Mouse (Mus musculus): Measurements from ENCODE around the gene Ric3. TPM values are rescaled to one million over a fixed set of nuclear protein-coding genes. Genes with fewer than 3 reads are reported as not detected.

Ric3 gene
- polyA plus RNA-seq, 1 experiment, result 0.31 TPM

DNA sequence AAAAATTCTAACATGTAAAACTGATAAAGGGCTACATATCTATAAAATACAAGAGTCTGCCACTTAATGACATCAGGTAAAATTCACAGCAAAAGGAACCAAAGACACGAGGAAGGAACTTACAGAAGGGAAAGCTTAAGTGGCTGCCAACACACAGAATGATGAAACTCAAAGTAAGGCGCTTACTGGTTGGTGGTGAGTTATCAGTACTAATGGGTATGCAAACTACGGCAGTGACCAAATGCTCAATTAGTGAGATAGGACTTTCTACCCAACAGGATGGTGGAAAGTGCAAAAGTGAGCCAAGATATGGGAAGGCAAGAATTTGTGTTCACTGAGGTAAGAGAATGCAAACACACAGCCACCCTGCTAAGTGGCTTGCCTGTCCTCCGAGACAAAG lies 23.6 kb downstream of the Ric3 start:
- H3K36me3 ChIP-seq (replicated peaks; ENCODE audit: low read length), result no peaks in the 10 kb centered on the region
- peaks cover 2% of the 10 kb centered on the region for H3K27me3 ChIP-seq (replicated peaks)
- H3K4me3 ChIP-seq (replicated peaks), result no peak overlapping the region
- H3K9me3 ChIP-seq, result no peaks in the 10 kb centered on the region
- TF ChIP-seq FLI1 (IDR thresholded peaks at IDR 0.05; ENCODE audit: low read length) (no peak), GATA1 (IDR thresholded peaks at IDR 0.05; ENCODE audit: borderline replicate concordance, low read length) (no peak)
- no peaks in the 10 kb centered on the region for H3K4me1 ChIP-seq

DNA sequence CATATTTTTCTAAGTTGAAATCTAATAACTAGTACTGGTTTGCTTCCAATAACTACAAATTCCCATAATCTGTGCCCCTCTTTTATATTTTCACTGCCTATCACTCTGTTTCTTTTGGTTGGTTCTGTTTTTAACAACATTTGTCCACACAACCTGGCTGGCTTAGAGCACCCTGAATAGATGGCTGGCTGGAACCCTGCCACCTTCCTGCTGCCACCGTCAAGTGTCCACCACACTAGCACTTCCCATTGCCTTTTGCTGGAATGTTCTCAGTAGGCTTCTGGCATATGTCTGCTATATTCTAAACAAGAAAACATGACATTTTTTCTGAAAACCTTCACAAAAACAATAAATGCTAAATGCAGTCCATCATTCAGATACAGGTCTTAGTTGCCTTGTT lies 32.3 kb downstream of the Ric3 start:
- no peaks in the 10 kb centered on the region for H3K9me3 ChIP-seq
- no peaks in the 10 kb centered on the region for H3K4me1 ChIP-seq
- H3K27me3 ChIP-seq (replicated peaks), result no peaks in the 10 kb centered on the region
- H3K4me3 ChIP-seq (replicated peaks), result no peak overlapping the region
- TF ChIP-seq FLI1 (IDR thresholded peaks at IDR 0.05; ENCODE audit: low read length) (no peak), GATA1 (IDR thresholded peaks at IDR 0.05; ENCODE audit: borderline replicate concordance, low read length) (no peak)
- no peaks in the 10 kb centered on the region for H3K36me3 ChIP-seq (replicated peaks; ENCODE audit: low read length)

DNA sequence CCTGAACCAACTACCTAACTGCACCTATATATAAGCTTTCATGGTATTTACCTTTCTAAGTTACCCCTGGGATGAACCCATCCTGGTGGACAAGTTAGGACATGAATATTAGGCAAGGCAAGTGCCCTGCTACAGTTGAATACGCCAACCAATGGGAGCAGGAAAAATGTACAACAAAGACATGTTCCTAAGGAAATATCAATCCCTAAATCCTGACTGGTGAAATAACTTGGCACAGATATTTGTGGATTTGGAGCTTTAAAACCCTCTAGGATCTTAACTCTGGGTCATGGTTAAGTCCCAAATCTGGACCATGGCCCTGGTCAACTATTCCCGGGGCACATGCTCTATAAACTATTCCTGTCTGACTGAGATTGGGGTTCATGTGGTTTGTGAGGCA lies 37.3 kb downstream of the Ric3 start:
- Histone ChIP-seq H3K4me1 (no peaks in the 10 kb centered on the region), H3K36me3 (replicated peaks; ENCODE audit: low read length) (no peaks in the 10 kb centered on the region), H3K4me3 (replicated peaks) (no peak overlapping the region), H3K27me3 (replicated peaks) (no peaks in the 10 kb centered on the region), H3K9me3 (no peaks in the 10 kb centered on the region)
- TF ChIP-seq GATA1 (IDR thresholded peaks at IDR 0.05; ENCODE audit: borderline replicate concordance, low read length) (no peak), FLI1 (IDR thresholded peaks at IDR 0.05; ENCODE audit: low read length) (no peak)

DNA sequence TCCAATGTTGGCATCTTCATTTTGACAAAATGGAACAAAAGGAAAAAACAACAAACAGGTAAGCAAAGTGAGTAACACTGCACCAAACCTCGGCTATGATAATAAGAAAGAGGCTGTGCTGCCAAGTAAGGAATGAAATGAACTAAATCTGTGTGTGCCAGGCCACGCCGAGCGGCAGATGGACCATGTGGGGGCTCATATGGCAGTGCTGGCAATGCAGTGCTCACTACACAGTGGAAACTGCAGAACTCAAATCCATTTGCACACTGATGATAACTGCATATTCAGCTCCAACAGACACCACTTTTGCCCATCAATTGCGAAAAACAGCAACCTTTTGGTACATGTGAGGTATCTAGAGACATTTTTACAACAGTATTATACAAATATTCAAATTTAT lies 43.7 kb downstream of the Ric3 start:
- TF ChIP-seq GATA1 (IDR thresholded peaks at IDR 0.05; ENCODE audit: borderline replicate concordance, low read length), result no peak
- TF ChIP-seq FLI1 (IDR thresholded peaks at IDR 0.05; ENCODE audit: low read length), result no peak
- Histone ChIP-seq H3K4me3 (replicated peaks) (no peak overlapping the region), H3K9me3 (no peaks in the 10 kb centered on the region), H3K36me3 (replicated peaks; ENCODE audit: low read length) (no peaks in the 10 kb centered on the region), H3K4me1 (no peaks in the 10 kb centered on the region), H3K27me3 (replicated peaks) (peaks cover 2% of the 10 kb centered on the region)

DNA sequence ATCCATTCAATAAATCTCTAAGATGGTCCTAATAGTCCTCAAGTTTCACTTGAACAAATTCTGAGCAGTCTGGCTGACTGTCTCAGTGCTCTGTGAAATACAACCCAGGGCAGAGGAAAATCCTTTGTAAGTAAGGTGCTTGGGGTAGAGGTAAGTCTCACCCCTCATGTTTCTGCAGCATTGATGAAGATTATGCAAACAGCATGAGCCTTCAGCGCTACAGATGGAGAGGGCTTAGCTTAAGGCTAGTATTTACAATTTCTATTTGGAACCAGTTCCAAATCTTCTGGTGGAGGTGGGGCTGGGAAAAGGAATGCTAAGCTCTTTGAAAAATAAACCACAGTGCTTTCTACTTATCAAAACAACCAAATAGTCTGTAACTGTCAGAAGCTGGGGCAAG lies 44.1 kb downstream of the Ric3 start:
- Histone ChIP-seq H3K4me1 (no peaks in the 10 kb centered on the region), H3K4me3 (replicated peaks) (no peak overlapping the region), H3K36me3 (replicated peaks; ENCODE audit: low read length) (no peaks in the 10 kb centered on the region), H3K27me3 (replicated peaks) (peaks cover 2% of the 10 kb centered on the region), H3K9me3 (no peaks in the 10 kb centered on the region)
- TF ChIP-seq FLI1 (IDR thresholded peaks at IDR 0.05; ENCODE audit: low read length), result no peak
- TF ChIP-seq GATA1 (IDR thresholded peaks at IDR 0.05; ENCODE audit: borderline replicate concordance, low read length), result no peak

DNA sequence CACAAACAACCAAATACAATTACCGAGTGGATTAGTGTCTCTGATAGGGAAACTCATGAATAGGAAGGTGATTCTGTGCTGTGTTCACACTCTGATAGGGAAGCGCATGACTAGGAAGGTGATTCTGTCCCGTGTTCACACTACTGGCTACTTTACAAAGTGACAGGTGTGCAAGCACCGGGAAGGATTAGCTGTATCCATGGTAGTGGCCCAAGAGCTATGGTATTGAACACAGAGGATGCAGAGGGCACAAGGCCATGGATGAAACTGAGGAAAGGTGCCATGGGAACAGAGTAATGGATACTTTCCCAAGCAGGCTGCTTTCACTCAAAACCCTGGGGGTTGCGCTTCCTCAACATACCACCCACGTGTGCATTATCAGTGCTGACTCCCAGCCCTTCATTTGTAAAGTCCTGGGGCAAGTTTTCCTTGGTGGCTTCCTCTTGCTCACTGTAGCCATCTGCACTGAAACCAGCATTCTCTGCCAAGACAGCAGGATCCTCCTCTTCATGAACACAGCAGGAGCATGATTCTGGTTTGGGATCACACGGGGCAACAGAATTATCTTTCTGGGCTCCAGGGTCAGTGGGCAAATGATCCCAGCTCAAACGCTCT lies 44.9 kb downstream of the Ric3 start:
- H3K4me1 ChIP-seq, result no peaks in the 10 kb centered on the region
- no peaks in the 10 kb centered on the region for H3K36me3 ChIP-seq (replicated peaks; ENCODE audit: low read length)
- H3K4me3 ChIP-seq (replicated peaks), result no peak overlapping the region
- H3K27me3 ChIP-seq (replicated peaks), result peaks cover 2% of the 10 kb centered on the region
- TF ChIP-seq GATA1 (IDR thresholded peaks at IDR 0.05; ENCODE audit: borderline replicate concordance, low read length), result no peak
- no peak for TF ChIP-seq FLI1 (IDR thresholded peaks at IDR 0.05; ENCODE audit: low read length)
- H3K9me3 ChIP-seq, result no peaks in the 10 kb centered on the region

DNA sequence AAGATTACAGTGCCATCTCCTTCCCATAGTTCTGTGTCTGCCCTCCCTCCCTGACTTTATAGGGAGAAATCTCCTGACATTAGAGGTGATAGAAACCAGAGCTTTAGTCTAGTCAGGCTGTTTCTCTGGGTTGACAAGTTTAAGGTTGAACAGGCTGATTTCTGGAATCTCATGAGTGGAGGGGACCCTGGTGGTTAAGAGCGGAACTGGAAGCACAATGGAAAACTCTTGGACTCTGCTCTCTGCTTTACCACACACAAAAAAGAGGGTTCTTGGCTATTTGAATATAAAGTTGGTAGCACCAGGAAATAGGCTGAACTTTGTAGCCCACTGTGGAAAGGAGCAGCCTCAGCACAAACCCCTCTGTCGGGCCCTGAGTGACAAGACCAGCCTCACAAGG lies 51.1 kb downstream of the Ric3 start:
- Histone ChIP-seq H3K4me3 (replicated peaks) (no peak overlapping the region), H3K9me3 (no peaks in the 10 kb centered on the region), H3K4me1 (peaks cover 5% of the 10 kb centered on the region; the same call in 1 of the 2 replicates), H3K36me3 (replicated peaks; ENCODE audit: low read length) (no peaks in the 10 kb centered on the region), H3K27me3 (replicated peaks) (peaks cover 13% of the 10 kb centered on the region)
- TF ChIP-seq FLI1 (IDR thresholded peaks at IDR 0.05; ENCODE audit: low read length) (no peak), GATA1 (IDR thresholded peaks at IDR 0.05; ENCODE audit: borderline replicate concordance, low read length) (no peak)

DNA sequence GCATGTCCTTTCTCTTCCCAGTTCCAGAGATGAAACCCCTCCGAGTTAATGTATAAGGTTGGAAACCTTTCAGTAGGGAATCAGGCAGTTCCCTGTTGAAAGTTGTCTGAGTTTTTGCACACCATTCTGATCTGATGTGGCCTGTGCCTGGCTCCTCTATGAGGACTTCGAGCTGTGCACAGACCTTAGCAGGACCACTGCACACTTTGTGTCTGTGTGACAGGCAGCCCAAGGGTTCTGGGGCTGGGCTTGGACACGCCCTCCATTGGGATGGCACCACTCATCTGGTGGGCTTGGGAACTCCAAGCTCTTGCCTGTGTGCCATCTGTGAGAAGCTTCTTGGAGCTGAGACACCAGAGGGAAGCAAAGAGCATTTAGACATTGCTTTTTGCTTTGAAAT lies 51.8 kb downstream of the Ric3 start:
- TF ChIP-seq FLI1 (IDR thresholded peaks at IDR 0.05; ENCODE audit: low read length), result no peak
- no peak for TF ChIP-seq GATA1 (IDR thresholded peaks at IDR 0.05; ENCODE audit: borderline replicate concordance, low read length)
- H3K36me3 ChIP-seq (replicated peaks; ENCODE audit: low read length), result no peaks in the 10 kb centered on the region
- H3K9me3 ChIP-seq, result no peaks in the 10 kb centered on the region
- peaks cover 13% of the 10 kb centered on the region for H3K27me3 ChIP-seq (replicated peaks)
- peaks cover 5% of the 10 kb centered on the region; the same call in 1 of the 2 replicates for H3K4me1 ChIP-seq
- H3K4me3 ChIP-seq (replicated peaks), result no peak overlapping the region

DNA sequence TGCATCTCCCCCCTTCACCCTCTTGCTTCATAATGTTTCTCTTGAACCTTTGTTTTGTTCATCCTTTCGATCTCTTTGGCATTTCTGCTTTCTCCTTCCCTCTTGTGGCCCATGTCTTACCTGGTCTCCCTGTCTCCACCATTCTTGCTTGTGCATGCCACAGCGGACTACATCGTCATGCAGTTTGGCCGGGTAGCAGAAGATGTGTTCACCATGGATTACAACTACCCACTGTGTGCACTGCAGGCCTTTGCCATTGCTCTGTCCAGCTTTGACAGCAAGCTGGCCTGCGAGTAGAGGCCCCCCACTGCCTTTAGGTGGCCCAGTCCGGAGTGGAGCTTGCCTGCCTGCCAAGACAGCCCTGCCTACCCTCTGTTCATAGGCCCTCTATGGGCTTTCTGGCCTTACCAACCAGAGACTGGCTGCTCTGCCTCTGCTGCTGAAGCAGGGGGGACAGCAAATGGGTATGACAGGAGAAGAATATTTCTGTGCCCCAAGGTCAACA lies 53.1 kb downstream of the Ric3 start:
- H3K36me3 ChIP-seq (replicated peaks; ENCODE audit: low read length), result no peaks in the 10 kb centered on the region
- H3K4me3 ChIP-seq (replicated peaks), result no peak overlapping the region
- H3K9me3 ChIP-seq, result no peaks in the 10 kb centered on the region
- peaks cover 17% of the 10 kb centered on the region for H3K27me3 ChIP-seq (replicated peaks)
- TF ChIP-seq GATA1 (IDR thresholded peaks at IDR 0.05; ENCODE audit: borderline replicate concordance, low read length) (no peak), FLI1 (IDR thresholded peaks at IDR 0.05; ENCODE audit: low read length) (no peak)
- peaks cover 5% of the 10 kb centered on the region; the same call in 1 of the 2 replicates for H3K4me1 ChIP-seq

DNA sequence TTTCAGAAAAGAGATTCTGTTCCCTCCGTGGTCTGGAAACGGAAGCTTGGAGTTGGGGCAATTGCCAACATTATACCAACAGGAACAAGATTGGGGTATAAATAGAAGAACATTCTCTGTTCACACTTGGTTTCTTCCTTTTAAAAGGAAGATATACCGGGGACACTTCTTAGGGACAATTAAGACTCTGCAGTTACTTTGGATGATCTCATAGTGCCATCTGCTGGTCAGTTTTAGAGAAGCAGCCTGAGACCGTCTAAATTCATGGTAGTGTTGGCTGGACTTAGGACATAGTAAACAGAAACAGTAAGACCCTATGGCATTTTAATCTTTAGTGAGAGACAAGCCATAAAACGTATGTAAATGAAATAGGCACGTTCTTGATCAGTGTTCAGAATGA lies 54.9 kb downstream of the Ric3 start:
- TF ChIP-seq GATA1 (IDR thresholded peaks at IDR 0.05; ENCODE audit: borderline replicate concordance, low read length) (no peak), FLI1 (IDR thresholded peaks at IDR 0.05; ENCODE audit: low read length) (no peak)
- Histone ChIP-seq H3K4me3 (replicated peaks) (no peak overlapping the region), H3K36me3 (replicated peaks; ENCODE audit: low read length) (no peaks in the 10 kb centered on the region), H3K27me3 (replicated peaks) (peaks cover 18% of the 10 kb centered on the region), H3K4me1 (peaks cover 5% of the 10 kb centered on the region; the same call in 1 of the 2 replicates), H3K9me3 (no peaks in the 10 kb centered on the region)

Data from megakaryocyte, embryonic 14.5 days (primary cell).